Mouse (Mus musculus): Measurements from ENCODE around the gene Sulf2. TPM values are rescaled to one million over a fixed set of nuclear protein-coding genes. Genes with fewer than 3 reads are reported as not detected.

Gene Sulf2
- total and polyA plus RNA-seq, 3 experiments, result not detected

- no peaks in the 10 kb centered on the region for H3K36me3 ChIP-seq (replicated peaks in 1 of 2; ENCODE audit: control insufficient read depth in 1 of 2, insufficient read depth in 1 of 2, low read length in 1 of 2)
- no peak overlapping the region for H3K4me2 ChIP-seq (ENCODE audit: insufficient read depth, low read depth, poor library complexity, severe bottlenecking)
- H3K79me2 ChIP-seq (replicated peaks; ENCODE audit: control insufficient read depth, extremely low read depth, insufficient read depth, poor library complexity, severe bottlenecking), result no peaks in the 10 kb centered on the region
- no peak overlapping the region for H3K4me3 ChIP-seq (replicated peaks in 1 of 3; ENCODE audit: low read depth in 2 of 3, low read length in 2 of 3, poor library complexity in 1 of 3)
- no peak overlapping the region for H3K9ac ChIP-seq (ENCODE audit: insufficient read depth, low read depth)
- dilution Hi-C loops (cut with MboI; ENCODE audit: extremely low pct_ligation_motif_present, extremely low pct_unique_long_range_greater_than_20kb, low sequenced_read_pairs) (no loop called here), in situ Hi-C loops (cut with MboI; ENCODE audit: low pct_ligation_motif_present, low pct_unique_long_range_greater_than_20kb, low sequenced_read_pairs) (no loop called here)
- H3K27ac ChIP-seq (ENCODE audit: insufficient read depth, low read depth), result no peak overlapping the region
- peaks cover 19% of the 10 kb centered on the region for H3K27me3 ChIP-seq (replicated peaks)
- H3K9me3 ChIP-seq (replicated peaks; ENCODE audit: low read length), result peaks cover 2% of the 10 kb centered on the region
- no peak for DNase-seq (ENCODE audit: extremely low read depth)
- H3K4me1 ChIP-seq (ENCODE audit: control insufficient read depth in 1 of 2, insufficient read depth in 2 of 2), result peaks cover 10 to 20% of the 10 kb centered on the region in 2 experiments
- TF ChIP-seq POLR2AphosphoS2 (IDR thresholded peaks at IDR 0.05; ENCODE audit: low read depth, low read length), result no peak
- no peak for TF ChIP-seq CHD1 (IDR thresholded peaks at IDR 0.05; ENCODE audit: low read depth, low read length)
- no peak for TF ChIP-seq JUN (IDR thresholded peaks at IDR 0.05; ENCODE audit: insufficient read depth, low read depth, low read length)
- no peak for TF ChIP-seq MEF2A (IDR thresholded peaks at IDR 0.05; ENCODE audit: borderline replicate concordance, low read depth, low read length)
- TF ChIP-seq UBTF (IDR thresholded peaks at IDR 0.05; ENCODE audit: low read depth, low read length), result no peak
- TF ChIP-seq MXI1 (IDR thresholded peaks at IDR 0.05; ENCODE audit: low read depth, low read length), result no peak
- TF ChIP-seq USF2 (conservative IDR thresholded peaks at IDR 0.05; ENCODE audit: low read depth, low read length), result no peak
- no peak for TF ChIP-seq HCFC1 (IDR thresholded peaks at IDR 0.05; ENCODE audit: low read depth, low read length)
- TF ChIP-seq TBP (conservative IDR thresholded peaks at IDR 0.05; ENCODE audit: low read depth, low read length), result no peak
- no peak for TF ChIP-seq ZMIZ1 (IDR thresholded peaks at IDR 0.05; ENCODE audit: low read depth, low read length)
- TF ChIP-seq KAT2A (IDR thresholded peaks at IDR 0.05; ENCODE audit: insufficient replicate concordance, low read length), result no peak
- TF ChIP-seq CHD2 (IDR thresholded peaks at IDR 0.05; ENCODE audit: low read length), result no peak
- no peak for TF ChIP-seq ZC3H11A (IDR thresholded peaks at IDR 0.05; ENCODE audit: low read depth, low read length)
- TF ChIP-seq POLR2A (IDR thresholded peaks at IDR 0.05; ENCODE audit: low read depth, low read length), result no peak
- no peak for TF ChIP-seq BHLHE40 (IDR thresholded peaks at IDR 0.05; ENCODE audit: low read depth, low read length)
- TF ChIP-seq SMC3 (IDR thresholded peaks at IDR 0.05; ENCODE audit: low read depth, low read length), result no peak
- TF ChIP-seq SIN3A (IDR thresholded peaks at IDR 0.05; ENCODE audit: low read length), result no peak
- no peak for TF ChIP-seq MYC (IDR thresholded peaks at IDR 0.05; ENCODE audit: low read depth, low read length)
These were observed 54.9 kb downstream of the Sulf2 start for GRCm38 (mm10) chr2:166100309-166101262.

GRCm38 (mm10) chr2:166098292-166098933 lies 57.0 kb downstream of the Sulf2 start:
- no peak for TF ChIP-seq RCOR1 (conservative IDR thresholded peaks at IDR 0.05; ENCODE audit: low read depth, low read length)
- no peak for TF ChIP-seq USF1 (IDR thresholded peaks at IDR 0.05; ENCODE audit: low read depth, low read length)
- TF ChIP-seq HCFC1 (IDR thresholded peaks at IDR 0.05; ENCODE audit: low read depth, low read length), result no peak
- no peak for TF ChIP-seq MAZ (IDR thresholded peaks at IDR 0.05; ENCODE audit: low read depth, low read length)
- TF ChIP-seq ZNF384 (IDR thresholded peaks at IDR 0.05; ENCODE audit: low read depth, low read length), result no peak
- TF ChIP-seq ZKSCAN1 (IDR thresholded peaks at IDR 0.05; ENCODE audit: borderline replicate concordance, low read depth, low read length), result no peak
- TF ChIP-seq MAFK (IDR thresholded peaks at IDR 0.05; ENCODE audit: insufficient replicate concordance, low read length), result no peak
- no peak for TF ChIP-seq PAX5 (IDR thresholded peaks at IDR 0.05; ENCODE audit: low read length)
- TF ChIP-seq JUND (conservative IDR thresholded peaks at IDR 0.05; ENCODE audit: low read depth, low read length), result no peak
- no peak for TF ChIP-seq E2F4 (IDR thresholded peaks at IDR 0.05; ENCODE audit: insufficient replicate concordance, low read depth, low read length)
- TF ChIP-seq ZC3H11A (IDR thresholded peaks at IDR 0.05; ENCODE audit: low read depth, low read length), result no peak
- no peak for TF ChIP-seq KAT2A (IDR thresholded peaks at IDR 0.05; ENCODE audit: insufficient replicate concordance, low read length)
- no peak for TF ChIP-seq MAX (IDR thresholded peaks at IDR 0.05; ENCODE audit: low read length)
- no peak for TF ChIP-seq JUN (IDR thresholded peaks at IDR 0.05; ENCODE audit: insufficient read depth, low read depth, low read length)
- no peak for TF ChIP-seq POLR2A (IDR thresholded peaks at IDR 0.05; ENCODE audit: low read depth, low read length)
- Histone ChIP-seq H3K27ac (ENCODE audit: insufficient read depth, low read depth) (no peak overlapping the region), H3K36me3 (replicated peaks in 1 of 2; ENCODE audit: control insufficient read depth in 1 of 2, insufficient read depth in 1 of 2, low read length in 1 of 2) (no peaks in the 10 kb centered on the region), H3K9me3 (replicated peaks; ENCODE audit: low read length) (peaks cover 8% of the 10 kb centered on the region), H3K4me1 (ENCODE audit: control insufficient read depth in 1 of 2, insufficient read depth in 2 of 2) (peaks cover 10 to 15% of the 10 kb centered on the region in 2 experiments), H3K27me3 (replicated peaks) (peaks cover 17% of the 10 kb centered on the region), H3K4me2 (ENCODE audit: insufficient read depth, low read depth, poor library complexity, severe bottlenecking) (no peak overlapping the region), H3K4me3 (replicated peaks in 1 of 3; ENCODE audit: low read depth in 2 of 3, low read length in 2 of 3, poor library complexity in 1 of 3) (no peak overlapping the region), H3K9ac (ENCODE audit: insufficient read depth, low read depth) (no peak overlapping the region), H3K79me2 (replicated peaks; ENCODE audit: control insufficient read depth, extremely low read depth, insufficient read depth, poor library complexity, severe bottlenecking) (no peaks in the 10 kb centered on the region)
- no peak for DNase-seq (ENCODE audit: extremely low read depth)
- dilution Hi-C loops (cut with MboI; ENCODE audit: extremely low pct_ligation_motif_present, extremely low pct_unique_long_range_greater_than_20kb, low sequenced_read_pairs) (no loop called here), in situ Hi-C loops (cut with MboI; ENCODE audit: low pct_ligation_motif_present, low pct_unique_long_range_greater_than_20kb, low sequenced_read_pairs) (loop anchor here (25.0 kb wide), 2 partner anchors 561 to 689 kb away; partner anchors contain the start of gene Trp53rkb)
